Comparison of ENCODE assay signal across 14 mouse cellular contexts in the genomic region with DNA sequence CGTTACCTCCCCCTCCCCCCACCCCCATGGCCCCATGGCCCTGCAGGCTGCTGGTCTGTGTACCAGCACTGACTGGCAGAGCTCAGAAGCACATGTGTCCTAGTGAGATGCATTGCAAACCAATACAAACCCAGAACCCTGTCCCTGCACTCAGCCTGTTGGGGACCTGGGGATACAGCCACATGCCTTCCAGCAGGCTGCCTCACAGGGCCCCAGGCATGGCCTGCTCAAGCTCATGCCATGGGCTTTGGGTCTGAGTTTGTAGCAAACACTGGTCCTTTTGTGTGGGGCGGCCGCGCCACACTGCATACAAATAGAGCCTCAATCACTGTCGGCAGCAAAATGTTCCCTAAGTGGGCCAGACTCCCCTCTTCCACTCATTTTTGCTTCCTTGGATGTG. TPM values are rescaled to one million over a fixed set of nuclear protein-coding genes. Genes with fewer than 3 reads are reported as not detected.
DNase-seq lines count a peak whose midpoint lies in the region; ATAC-seq and TF ChIP-seq lines count a peak whose summit lies in the region.
"Had no signal": no experiment of that assay in that cellular context is flagged by ENCODE, and none has a peak within 500 bp of the region (broad histone marks: within the 10 kb centered on the region; RNA-seq: fewer than 3 reads in every experiment).

No protein-coding gene starts in this region.

- peaks cover 41% of the 10 kb centered on the region for H3K27me3 ChIP-seq in forebrain, embryonic 10.5 days (ENCODE audit: poor library complexity, severe bottlenecking)
- H3K27me3 ChIP-seq in hindbrain, embryonic 14.5 days (ENCODE audit: control insufficient read depth, insufficient read depth, low read length), result no peaks in the 10 kb centered on the region
- no peaks in the 10 kb centered on the region for H3K27me3 ChIP-seq in midbrain, postnatal 0 days (ENCODE audit: insufficient read depth, low read length)
- no peaks in the 10 kb centered on the region; the same call in 1 of the 2 replicates for H3K27me3 ChIP-seq in liver, embryonic 11.5 days (replicated peaks; ENCODE audit: control insufficient read depth, insufficient read depth, low read length)

- H3K4me2 ChIP-seq in hindbrain, embryonic 14.5 days (replicated peaks), result no peak overlapping the region
- no peak overlapping the region for H3K4me2 ChIP-seq in midbrain, postnatal 0 days (ENCODE audit: low read depth, low read length, poor library complexity, severe bottlenecking)
- H3K4me2 ChIP-seq in liver, embryonic 11.5 days, result no peak overlapping the region
- H3K4me2 ChIP-seq: embryonic facial prominence, embryonic 15.5 days; heart, embryonic 15.5 days had no signal

- WGBS in forebrain, embryonic 10.5 days, result 70% methylated on average over 5 of the region's 5 CpGs
- 39% methylated on average over 5 of the region's 5 CpGs for WGBS in hindbrain, embryonic 14.5 days
- 50% methylated on average over 5 of the region's 5 CpGs for WGBS in midbrain, postnatal 0 days
- 81% methylated on average over 5 of the region's 5 CpGs for WGBS in liver, embryonic 11.5 days

- no peak overlapping the region for H3K9ac ChIP-seq in hindbrain, embryonic 14.5 days
- 0 out of 2 replicates have a peak overlapping the region, but pooled peaks have one; percentile 8 for H3K9ac ChIP-seq in midbrain, postnatal 0 days (replicated peaks; ENCODE audit: low read length, poor library complexity, severe bottlenecking)
- H3K9ac ChIP-seq in liver, embryonic 11.5 days (ENCODE audit: low read depth, low read length), result no peak overlapping the region
- H3K9ac ChIP-seq: embryonic facial prominence, embryonic 15.5 days; heart, embryonic 15.5 days had no signal

- intact Hi-C loops in left cerebral cortex, postnatal 4 days (cut with DNase I), result no loop called here
- intact Hi-C loops in left cerebral cortex, postnatal 25 days (cut with DNase I), result no loop called here

- peak; percentile 39; the same call in 1 of the 2 replicates for ATAC-seq in hindbrain, embryonic 14.5 days (ENCODE audit: low FRiP score)
- ATAC-seq in midbrain, postnatal 0 days (ENCODE audit: low FRiP score), result peak; percentile 61
- ATAC-seq in liver, embryonic 11.5 days (replicated peaks; ENCODE audit: low FRiP score), result no peak
- ATAC-seq: intestine, postnatal 0 days had no signal

- peak; percentile 50 for DNase-seq in left cerebral cortex, postnatal 4 days
- no peak for DNase-seq in left cerebral cortex, postnatal 25 days (ENCODE audit: low spot score in 2 of 2)
- DNase-seq in forebrain, embryonic 10.5 days (ENCODE audit: extremely low spot score, low spot score), result no peak
- no peak for DNase-seq in hindbrain, embryonic 14.5 days (ENCODE audit: low spot score)
- DNase-seq in midbrain, postnatal 0 days (ENCODE audit: low spot score), result peak; percentile 68
- no peak for DNase-seq in thymus, adult 18-20 months
- no peak for DNase-seq in liver, embryonic 11.5 days (ENCODE audit: low spot score)
- DNase-seq in ovary, postnatal 10 days (ENCODE audit: low spot score), result no peak
- DNase-seq: liver; thymus, postnatal 4 days had no signal

- TF ChIP-seq CTCF in midbrain, postnatal 0 days (IDR thresholded peaks at IDR 0.05), result no peak

- H3K36me3 ChIP-seq in forebrain, embryonic 10.5 days (replicated peaks), result no peaks in the 10 kb centered on the region
- no peaks in the 10 kb centered on the region for H3K36me3 ChIP-seq in hindbrain, embryonic 14.5 days (replicated peaks; ENCODE audit: control insufficient read depth, insufficient read depth)
- H3K36me3 ChIP-seq in midbrain, postnatal 0 days (ENCODE audit: insufficient read depth, low read length), result no peaks in the 10 kb centered on the region
- H3K36me3 ChIP-seq in liver, embryonic 11.5 days (ENCODE audit: control insufficient read depth, insufficient read depth, low read length), result no peaks in the 10 kb centered on the region
- H3K36me3 ChIP-seq: embryonic facial prominence, embryonic 15.5 days; heart, embryonic 15.5 days had no signal

- peaks cover 78% of the 10 kb centered on the region for H3K4me1 ChIP-seq in forebrain, embryonic 10.5 days
- H3K4me1 ChIP-seq in hindbrain, embryonic 14.5 days (replicated peaks; ENCODE audit: control insufficient read depth, insufficient read depth, low read length), result peaks cover 34% of the 10 kb centered on the region
- H3K4me1 ChIP-seq in midbrain, postnatal 0 days (ENCODE audit: insufficient read depth, low read length), result no peaks in the 10 kb centered on the region
- no peaks in the 10 kb centered on the region for H3K4me1 ChIP-seq in liver, embryonic 11.5 days (replicated peaks; ENCODE audit: control insufficient read depth, insufficient read depth, low read length)
- H3K4me1 ChIP-seq: embryonic facial prominence, embryonic 15.5 days; heart, embryonic 15.5 days had no signal

- no peak overlapping the region for H3K4me3 ChIP-seq in forebrain, embryonic 10.5 days
- no peak overlapping the region for H3K4me3 ChIP-seq in hindbrain, embryonic 14.5 days (replicated peaks; ENCODE audit: low read length)
- no peak overlapping the region for H3K4me3 ChIP-seq in midbrain, postnatal 0 days (ENCODE audit: low read depth, low read length)
- H3K4me3 ChIP-seq in liver, embryonic 11.5 days (ENCODE audit: low read depth, low read length), result no peak overlapping the region
- H3K4me3 ChIP-seq: embryonic facial prominence, embryonic 15.5 days; heart, embryonic 15.5 days had no signal

- no peaks in the 10 kb centered on the region for H3K9me3 ChIP-seq in forebrain, embryonic 10.5 days
- no peaks in the 10 kb centered on the region for H3K9me3 ChIP-seq in hindbrain, embryonic 14.5 days (ENCODE audit: control insufficient read depth, low read length)
- H3K9me3 ChIP-seq in midbrain, postnatal 0 days (ENCODE audit: low read length), result no peaks in the 10 kb centered on the region
- no peaks in the 10 kb centered on the region for H3K9me3 ChIP-seq in liver, embryonic 11.5 days (ENCODE audit: control insufficient read depth, low read length)
- H3K9me3 ChIP-seq: embryonic facial prominence, embryonic 15.5 days; heart, embryonic 15.5 days had no signal

- peak overlapping the region; percentile 78 for H3K27ac ChIP-seq in forebrain, embryonic 10.5 days
- H3K27ac ChIP-seq in hindbrain, embryonic 14.5 days, result peak overlapping the region; percentile 56
- no peak overlapping the region for H3K27ac ChIP-seq in midbrain, postnatal 0 days (ENCODE audit: low read depth, low read length)
- H3K27ac ChIP-seq in liver, embryonic 11.5 days (ENCODE audit: low read depth, low read length), result no peak overlapping the region
- H3K27ac ChIP-seq: embryonic facial prominence, embryonic 15.5 days; heart, embryonic 15.5 days had no signal

RNA-seq across cellular contexts. Expression of a gene that starts 28.2 kb away (rescaled TPM):
- 100 to 1,000 TPM; 104 to 114 TPM for total RNA-seq in left cerebral cortex, postnatal 4 days (2021)
- 10 to 100 TPM; 76.8 to 91.4 TPM for total RNA-seq in left cerebral cortex, postnatal 25 days (2021)
- 3.8 and 4.6 TPM in 2 replicates for polyA plus RNA-seq in forebrain, embryonic 10.5 days (2016; fragmentation: Nextera tagmentation; extraction: Ambion mirVana)
- 64.4 and 75.1 TPM in 2 replicates for polyA plus RNA-seq in hindbrain, embryonic 14.5 days (2014; fragmentation: Nextera tagmentation; extraction: Ambion mirVana)
- total RNA-seq in midbrain, postnatal 0 days (2014; rRNA removed), result 115 and 145 TPM in 2 replicates
- polyA plus RNA-seq in midbrain, postnatal 0 days (2015; fragmentation: Nextera tagmentation; extraction: Ambion mirVana), result 146 TPM in 2 replicates
- 0.32 and 0.44 TPM in 2 replicates for polyA plus RNA-seq in liver, embryonic 11.5 days (2014; fragmentation: Nextera tagmentation; extraction: Ambion mirVana)
- total RNA-seq: megakaryocyte progenitor cell, adult 5-6 weeks had no signal

Comparison
In these comparisons a context has a peak if more than half of its experiments do, and no peak if none do; other contexts are left out.
1. DNase-seq: peak in left cerebral cortex, postnatal 4 days (single experiment) and midbrain, postnatal 0 days (single experiment); none in left cerebral cortex, postnatal 25 days (0 of 2), forebrain, embryonic 10.5 days (single experiment), hindbrain, embryonic 14.5 days (single experiment), thymus, adult 18-20 months (0 of 2), liver, embryonic 11.5 days (single experiment) and ovary, postnatal 10 days (single experiment).
2. H3K27ac ChIP-seq: peak in forebrain, embryonic 10.5 days (single experiment) and hindbrain, embryonic 14.5 days (single experiment); none in midbrain, postnatal 0 days (single experiment) and liver, embryonic 11.5 days (single experiment).
3. RNA of a gene that starts 28.2 kb away (polyA plus RNA-seq): 146 TPM in midbrain, postnatal 0 days and 64.4 to 75.1 TPM in hindbrain, embryonic 14.5 days; 3.8 to 4.6 TPM in forebrain, embryonic 10.5 days and 0.32 to 0.44 TPM in liver, embryonic 11.5 days; every median in the first group is over 10 times any median in the second.